Mouse (Mus musculus) NIH3T3 (cell line): ENCODE data around the gene Hecw2.

Experiments used
- DNase-seq: peaks from one replicate; pipeline ENCODE4 v3.0.0-alpha.2; 2012; ENCODE audit warnings: low read depth

Hecw2 gene

GRCm38 (mm10) chr1:53894299-53894698 is 300.7 kb downstream of the Hecw2 start:
- DNase-seq, result no peak

GRCm38 (mm10) chr1:53890380-53890779 is 304.6 kb downstream of the Hecw2 start:
- peak; percentile 66 for DNase-seq

GRCm38 (mm10) chr1:53889806-53890205 is 305.2 kb downstream of the Hecw2 start:
- DNase-seq, result no peak

GRCm38 (mm10) chr1:53882480-53882879 is 312.5 kb downstream of the Hecw2 start:
- no peak for DNase-seq

- DNase-seq, result no peak
These were observed 319.0 kb downstream of the Hecw2 start for GRCm38 (mm10) chr1:53875919-53876318.

GRCm38 (mm10) chr1:53867316-53867715 is 327.7 kb downstream of the Hecw2 start:
- DNase-seq, result no peak

- DNase-seq, result no peak
These were observed 328.5 kb downstream of the Hecw2 start for GRCm38 (mm10) chr1:53866374-53866902.

GRCm38 (mm10) chr1:53864046-53864445 is 330.9 kb downstream of the Hecw2 start:
- no peak for DNase-seq

- no peak for DNase-seq
These were observed 334.4 kb downstream of the Hecw2 start for GRCm38 (mm10) chr1:53860611-53861010.

- peak; percentile 26 for DNase-seq
These were observed 335.8 kb downstream of the Hecw2 start for GRCm38 (mm10) chr1:53859175-53859574.

GRCm38 (mm10) chr1:53856501-53857103 is 338.4 kb downstream of the Hecw2 start:
- DNase-seq, result no peak

- peak; percentile 43 for DNase-seq
These were observed 339.2 kb downstream of the Hecw2 start for GRCm38 (mm10) chr1:53855732-53856131.

GRCm38 (mm10) chr1:53852086-53852610 is 342.8 kb downstream of the Hecw2 start:
- no peak for DNase-seq

GRCm38 (mm10) chr1:53851334-53851733 is 343.6 kb downstream of the Hecw2 start:
- DNase-seq, result no peak

- DNase-seq, result no peak
These were observed 344.1 kb downstream of the Hecw2 start for GRCm38 (mm10) chr1:53850891-53851290.

- DNase-seq, result no peak
These were observed 348.2 kb downstream of the Hecw2 start for GRCm38 (mm10) chr1:53846665-53847237.

GRCm38 (mm10) chr1:53845854-53846253 is 349.1 kb downstream of the Hecw2 start:
- DNase-seq, result peak; percentile 65

GRCm38 (mm10) chr1:53844914-53845612 is 349.9 kb downstream of the Hecw2 start:
- DNase-seq, result peak; percentile 15

GRCm38 (mm10) chr1:53844122-53844913 is 350.6 kb downstream of the Hecw2 start:
- no peak for DNase-seq

- DNase-seq, result no peak
These were observed 351.9 kb downstream of the Hecw2 start for GRCm38 (mm10) chr1:53843051-53843450.

- no peak for DNase-seq
These were observed 353.9 kb downstream of the Hecw2 start for GRCm38 (mm10) chr1:53841080-53841479.

- DNase-seq, result peak; percentile 23
These were observed 355.6 kb downstream of the Hecw2 start for GRCm38 (mm10) chr1:53839392-53839791.
